Mouse (Mus musculus) liver, adult (tissue): ENCODE measurements around the gene Wwc2.

ENCODE experiments used
- GATA4 ChIP-seq: IDR thresholded peaks from 2 replicates; pipeline ENCODE4 v1.6.1; 2014; ENCODE audit warnings: mild to moderate bottlenecking, low read length; ENCODE audit not compliant: insufficient replicate concordance

The Wwc2 gene

GRCm38 (mm10) chr8:47824182-47824581 is 166.5 kb downstream of the Wwc2 start, which contains the start of gene Cldn22:
TSS of gene Cldn22 (plus strand) at chr8:47824482.
- TF ChIP-seq GATA4: no peak

DNA sequence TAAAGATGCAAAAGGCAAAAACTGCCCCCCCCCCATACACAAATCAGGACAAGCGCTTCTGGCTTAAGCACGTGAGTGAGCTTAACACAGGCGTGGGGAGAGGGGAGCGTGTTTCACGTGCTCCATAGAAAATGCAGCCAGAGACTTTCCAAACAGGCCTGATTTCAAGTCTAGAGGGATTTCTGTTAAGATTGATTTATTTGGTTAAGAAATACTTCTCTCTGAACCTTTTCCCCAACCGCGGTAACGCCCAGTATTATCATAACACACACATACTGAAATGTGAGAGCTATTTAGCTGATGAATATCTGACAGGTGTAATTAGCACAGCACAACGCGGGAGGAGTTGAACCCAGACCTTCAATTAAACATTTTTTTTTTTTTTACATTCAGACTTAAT is 166.9 kb downstream of the Wwc2 start:
- TF ChIP-seq GATA4: no peak

- TF ChIP-seq GATA4: no peak
Measured at GRCm38 (mm10) chr8:47821843-47822242, 168.9 kb downstream of the Wwc2 start, which contains the start of gene Cldn24. TSS of gene Cldn24 (plus strand) at chr8:47822143.

GRCm38 (mm10) chr8:47820914-47821772 is 169.6 kb downstream of the Wwc2 start:
- no peak for TF ChIP-seq GATA4

DNA sequence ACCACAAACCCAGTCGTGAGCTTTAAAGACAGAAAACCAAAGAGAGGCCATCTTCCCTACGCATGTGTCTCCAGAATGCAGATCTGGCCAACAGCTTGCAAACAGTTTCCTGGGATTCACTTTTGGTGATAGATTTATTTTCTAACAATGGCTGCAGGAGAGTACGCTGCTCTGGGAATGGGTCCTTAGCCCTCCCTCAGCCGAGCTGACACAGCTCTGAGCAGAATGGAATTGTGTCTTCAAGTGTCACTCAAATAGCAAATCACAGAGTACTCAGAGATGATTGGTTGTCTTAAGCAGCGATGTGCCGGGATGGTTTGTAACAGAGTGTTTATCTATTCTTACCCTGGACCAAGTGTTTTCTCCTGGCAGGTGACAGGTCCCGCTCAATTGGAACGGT is 171.7 kb downstream of the Wwc2 start:
- TF ChIP-seq GATA4: no peak

- no peak for TF ChIP-seq GATA4
Measured at GRCm38 (mm10) chr8:47811221-47811620, 179.5 kb downstream of the Wwc2 start.

- TF ChIP-seq GATA4: no peak
Measured at GRCm38 (mm10) chr8:47810666-47811015, 180.1 kb downstream of the Wwc2 start.

- TF ChIP-seq GATA4: no peak
Measured at GRCm38 (mm10) chr8:47809970-47810665, 180.6 kb downstream of the Wwc2 start.

DNA sequence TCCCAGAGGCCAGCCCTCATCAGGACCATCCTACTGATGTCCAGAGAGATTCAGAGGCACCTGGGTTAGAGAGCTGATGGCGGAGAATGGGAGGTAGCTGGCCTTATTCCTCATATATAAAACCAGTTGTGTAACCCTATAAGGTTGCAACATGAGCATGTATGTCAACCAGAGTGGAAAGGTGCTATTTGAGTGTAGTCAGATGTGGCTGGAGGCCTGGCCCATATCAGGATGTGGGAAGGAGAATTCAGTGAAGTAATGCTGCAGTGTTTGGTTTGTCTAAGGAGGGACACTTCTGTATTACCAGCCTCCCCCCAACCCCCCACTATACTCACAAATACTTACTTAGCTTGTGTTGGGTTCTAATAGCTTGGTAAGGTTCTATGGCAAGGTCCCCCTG is 186.5 kb downstream of the Wwc2 start:
- TF ChIP-seq GATA4: no peak

DNA sequence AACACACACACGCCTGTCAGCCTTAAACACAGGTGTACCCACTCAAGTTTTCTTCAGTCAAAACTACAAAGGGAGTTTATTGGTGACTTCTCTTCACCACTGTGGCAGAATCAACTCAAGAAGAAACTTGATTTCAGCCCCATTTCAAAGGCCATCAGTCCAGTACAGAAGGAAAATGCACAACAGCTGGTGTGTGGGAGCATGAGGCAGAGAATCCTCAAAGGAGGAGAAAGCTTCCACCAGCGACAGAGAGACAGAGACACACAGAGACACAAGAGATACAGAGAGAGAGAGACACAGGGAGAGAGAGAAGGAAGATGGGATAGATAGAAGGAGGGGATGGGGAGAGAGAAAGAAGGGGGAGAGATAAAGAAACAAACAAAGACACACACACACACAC is 188.4 kb downstream of the Wwc2 start:
- no peak for TF ChIP-seq GATA4

DNA sequence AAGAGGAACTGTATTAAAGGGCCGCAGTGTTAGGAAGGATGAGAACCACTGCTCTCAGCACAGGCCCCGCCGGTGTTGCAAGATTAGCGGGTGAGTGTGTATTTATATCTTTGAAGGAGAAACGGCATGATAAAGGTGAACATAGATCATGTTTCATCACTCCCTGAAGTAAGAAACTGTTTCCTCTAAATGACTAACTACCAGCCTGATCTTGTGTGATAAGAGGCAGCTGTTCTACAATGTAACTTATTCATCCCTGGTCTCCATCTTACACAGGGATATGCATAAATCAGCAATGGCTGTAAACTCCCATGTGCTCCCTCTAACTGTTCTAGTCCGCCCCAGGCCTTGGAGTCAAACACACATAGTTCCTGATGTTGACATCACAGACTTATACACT is 191.3 kb downstream of the Wwc2 start:
- no peak for TF ChIP-seq GATA4

GRCm38 (mm10) chr8:47791986-47792385 is 198.7 kb downstream of the Wwc2 start:
- TF ChIP-seq GATA4: no peak

- TF ChIP-seq GATA4: no peak
Measured at GRCm38 (mm10) chr8:47787705-47788104, 203.0 kb downstream of the Wwc2 start.

GRCm38 (mm10) chr8:47786323-47786722 is 204.4 kb downstream of the Wwc2 start:
- TF ChIP-seq GATA4: no peak

DNA sequence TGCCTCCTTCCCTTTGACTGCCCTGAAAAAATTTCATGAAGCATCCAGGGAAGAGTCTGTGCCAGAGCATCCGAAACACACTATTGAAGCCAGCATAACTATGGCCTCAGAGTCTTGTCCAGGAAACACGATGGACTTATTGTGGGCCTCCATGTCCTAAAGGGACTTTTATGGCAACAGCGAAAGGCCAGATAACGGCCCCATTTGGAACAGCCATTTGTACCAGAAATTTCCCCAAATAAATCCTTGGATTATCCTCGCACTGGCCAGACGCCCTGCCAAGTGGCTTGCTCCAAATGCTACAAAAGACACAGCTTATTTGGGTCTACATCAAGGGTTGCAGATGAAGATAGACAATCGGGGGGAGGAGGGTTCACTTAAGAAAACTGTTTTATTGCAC is 206.3 kb downstream of the Wwc2 start:
- TF ChIP-seq GATA4: no peak

GRCm38 (mm10) chr8:47783944-47784343 is 206.8 kb downstream of the Wwc2 start:
- no peak for TF ChIP-seq GATA4

DNA sequence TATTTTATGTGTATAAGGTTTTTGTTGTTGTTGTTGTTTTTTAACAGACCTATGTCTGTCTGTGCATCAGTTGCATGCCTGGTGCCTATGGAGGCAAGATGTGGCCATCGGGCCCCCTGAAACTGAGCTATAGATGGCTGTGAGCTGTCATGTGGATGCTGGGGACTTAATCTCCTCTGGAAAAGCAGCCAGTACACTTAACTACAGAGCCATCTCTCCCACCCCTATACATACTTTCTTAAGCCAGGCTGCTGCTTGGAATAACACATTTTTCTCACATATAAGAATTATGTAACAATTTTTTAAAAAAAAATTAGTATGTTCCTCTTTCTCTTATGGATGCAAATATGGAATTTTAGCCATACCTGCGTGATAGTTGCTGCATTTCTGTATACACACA is 207.2 kb downstream of the Wwc2 start:
- no peak for TF ChIP-seq GATA4

DNA sequence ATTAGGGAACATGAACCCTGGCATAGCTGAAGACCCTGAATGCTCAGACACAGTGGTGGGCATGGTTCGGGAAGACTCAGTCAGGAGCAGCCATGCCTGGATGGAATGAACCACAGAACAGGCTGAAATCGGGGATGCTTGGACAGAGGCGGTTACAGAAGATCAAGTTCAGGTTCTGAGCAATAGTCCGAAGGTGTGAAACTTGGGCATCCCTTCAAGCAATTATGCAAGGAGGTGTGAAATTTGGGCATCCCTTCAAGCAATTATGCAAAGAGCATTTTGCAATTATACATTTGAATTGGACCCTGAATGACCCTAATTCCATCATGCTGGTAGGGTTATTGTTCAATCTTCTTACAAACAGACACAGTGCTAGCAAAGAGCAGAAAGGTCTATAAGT is 208.8 kb downstream of the Wwc2 start:
- no peak for TF ChIP-seq GATA4
